Mouse (Mus musculus) myocyte (in vitro differentiated cells): ENCODE measurements around the gene Gm7694. TPM values are rescaled to one million over a fixed set of nuclear protein-coding genes. Genes with fewer than 3 reads are reported as not detected.

Experiments used
- H3K27me3 ChIP-seq: one replicate; pipeline ENCODE4 v1.6.1; 2011; ENCODE audit not compliant: control insufficient read depth, insufficient read depth, insufficient read length
- H3K36me3 ChIP-seq: one replicate; pipeline ENCODE4 v1.6.1; 2011; ENCODE audit not compliant: control insufficient read depth, insufficient read depth
- H3K4me2 ChIP-seq: one replicate; pipeline ENCODE4 v1.6.1; 2011; ENCODE audit warnings: low read depth, control low read depth
- H3K4me3 ChIP-seq: one replicate; pipeline ENCODE4 v1.5.1; 2011; ENCODE audit warnings: mild to moderate bottlenecking, control low read depth, moderate library complexity
- H3K79me2 ChIP-seq: one replicate; pipeline ENCODE4 v1.6.1; 2011; ENCODE audit not compliant: control insufficient read depth, insufficient read depth
- H3ac ChIP-seq: one replicate; pipeline ENCODE4 v1.6.1; 2011; ENCODE audit not compliant: control insufficient read depth, insufficient read length
- CEBPB ChIP-seq: IDR thresholded peaks from 2 replicates; pipeline ENCODE4 v1.6.1; 2011; ENCODE audit warnings: mild to moderate bottlenecking, moderate library complexity; ENCODE audit not compliant: poor library complexity, insufficient read depth, severe bottlenecking
- E2F4 ChIP-seq: IDR thresholded peaks from one replicate; pipeline ENCODE4 v1.6.1; 2011; ENCODE audit warnings: mild to moderate bottlenecking, control low read depth, moderate library complexity; ENCODE audit not compliant: insufficient read depth
- MAX ChIP-seq: IDR thresholded peaks from one replicate; pipeline ENCODE4 v1.6.1; 2011; ENCODE audit warnings: low read depth, mild to moderate bottlenecking, control low read depth
- MYOD1 ChIP-seq, 3 experiments: IDR thresholded peaks; one replicate each; pipeline ENCODE4 v1.6.1; 2011; ENCODE audit warnings: control low read depth in 2 of 3, low read depth in 2 of 3, mild to moderate bottlenecking in 2 of 3, moderate library complexity in 1 of 3; ENCODE audit not compliant: insufficient read length in 2 of 3, control insufficient read depth in 1 of 3
- MYOG ChIP-seq, 3 experiments: IDR thresholded peaks; one replicate each; pipeline ENCODE4 v1.6.1; 2011; ENCODE audit warnings: control low read depth in 2 of 3, low read depth in 2 of 3, mild to moderate bottlenecking in 2 of 3; ENCODE audit not compliant: insufficient read length in 2 of 3, control insufficient read depth in 1 of 3, insufficient read depth in 1 of 3
- POLR2A ChIP-seq: IDR thresholded peaks from one replicate; pipeline ENCODE4 v1.6.1; 2011; ENCODE audit warnings: low read depth, mild to moderate bottlenecking, control low read depth, moderate library complexity; ENCODE audit not compliant: insufficient read length
- POLR2AphosphoS2 ChIP-seq: IDR thresholded peaks from one replicate; pipeline ENCODE4 v1.6.1; 2011; ENCODE audit warnings: low read depth, control low read depth; ENCODE audit not compliant: insufficient read length
- REST ChIP-seq: IDR thresholded peaks from one replicate; pipeline ENCODE4 v1.6.1; 2011; ENCODE audit warnings: mild to moderate bottlenecking, control low read depth, moderate library complexity; ENCODE audit not compliant: insufficient read depth, insufficient read length
- SRF ChIP-seq: IDR thresholded peaks from one replicate; pipeline ENCODE4 v1.6.1; 2011; ENCODE audit warnings: low read depth; ENCODE audit not compliant: control insufficient read depth, insufficient read length
- TCF12 ChIP-seq: IDR thresholded peaks from one replicate; pipeline ENCODE4 v1.6.1; 2011; ENCODE audit warnings: mild to moderate bottlenecking, control low read depth; ENCODE audit not compliant: poor library complexity, insufficient read depth, severe bottlenecking
- TCF3 ChIP-seq: IDR thresholded peaks from one replicate; pipeline ENCODE4 v1.6.1; 2011; ENCODE audit warnings: low read depth, control low read depth; ENCODE audit not compliant: insufficient read length
- USF1 ChIP-seq: IDR thresholded peaks from one replicate; pipeline ENCODE4 v1.6.1; 2011; ENCODE audit warnings: low read depth, mild to moderate bottlenecking, control low read depth, moderate library complexity
- polyA plus RNA-seq: library from polyadenylated mRNA; unstranded; fragments of >200 nt; fragmentation: generic; extraction: Trizol; gene quantifications from one replicate; pipeline ENCODE4 v1.2.1, GENCODE M21; 2012; ENCODE audit warnings: missing spikeins

The Gm7694 gene
- polyA plus RNA-seq, 1 experiment: 0.01 TPM

- H3K36me3 ChIP-seq: no peaks in the 10 kb centered on the region
- TF ChIP-seq TCF12: no peak
- no peaks in the 10 kb centered on the region for H3K27me3 ChIP-seq
- H3K79me2 ChIP-seq: no peaks in the 10 kb centered on the region
- H3K4me3 ChIP-seq: no peak overlapping the region
- no peak overlapping the region for H3K4me2 ChIP-seq
- H3ac ChIP-seq: no peak overlapping the region
Observed at GRCm38 (mm10) chr1:170305002-170305401, 1.1 kb downstream of the Gm7694 start.

- H3ac ChIP-seq: no peak overlapping the region
- TF ChIP-seq REST (no peak), MAX (no peak), POLR2A (no peak), SRF (no peak), CEBPB (no peak), TCF12 (no peak), TCF3 (no peak), MYOG (IDR thresholded peaks at IDR 0.05; ENCODE audit: control insufficient read depth in 1 of 3, insufficient read depth in 1 of 3, insufficient read length in 2 of 3, low read depth in 2 of 3) (no peak)
- peaks cover 6% of the 10 kb centered on the region for H3K27me3 ChIP-seq
Observed at GRCm38 (mm10) chr1:170303103-170303502, 3.0 kb downstream of the Gm7694 start.

GRCm38 (mm10) chr1:170302456-170302855 is 3.7 kb downstream of the Gm7694 start:
- H3K27me3 ChIP-seq: peaks cover 6% of the 10 kb centered on the region

More at GRCm38 (mm10) chr1:170303103-170303502, 3.0 kb downstream of the Gm7694 start:
- no peaks in the 10 kb centered on the region for H3K36me3 ChIP-seq
- H3K4me3 ChIP-seq: no peak overlapping the region
- H3K79me2 ChIP-seq: no peaks in the 10 kb centered on the region
- H3K4me2 ChIP-seq: no peak overlapping the region

GRCm38 (mm10) chr1:170301686-170302085 is 4.4 kb downstream of the Gm7694 start:
- no peak overlapping the region for H3K4me2 ChIP-seq
- TF ChIP-seq MYOG (IDR thresholded peaks at IDR 0.05; ENCODE audit: control insufficient read depth in 1 of 3, insufficient read depth in 1 of 3, insufficient read length in 2 of 3, low read depth in 2 of 3): no peak
- no peak for TF ChIP-seq POLR2A
- no peak for TF ChIP-seq TCF3
- TF ChIP-seq TCF12: no peak
- TF ChIP-seq SRF: no peak
- TF ChIP-seq MAX: no peak
- no peak for TF ChIP-seq CEBPB
- no peaks in the 10 kb centered on the region for H3K79me2 ChIP-seq
- H3K4me3 ChIP-seq: no peak overlapping the region
- peaks cover 6% of the 10 kb centered on the region for H3K27me3 ChIP-seq
- H3ac ChIP-seq: no peak overlapping the region
- no peaks in the 10 kb centered on the region for H3K36me3 ChIP-seq

More at GRCm38 (mm10) chr1:170302456-170302855, 3.7 kb downstream of the Gm7694 start:
- Histone ChIP-seq H3K4me2 (no peak overlapping the region), H3ac (no peak overlapping the region), H3K4me3 (no peak overlapping the region), H3K79me2 (no peaks in the 10 kb centered on the region), H3K36me3 (no peaks in the 10 kb centered on the region)
- TF ChIP-seq TCF12 (no peak), E2F4 (no peak), TCF3 (no peak), POLR2A (no peak), MYOG (IDR thresholded peaks at IDR 0.05; ENCODE audit: control insufficient read depth in 1 of 3, insufficient read depth in 1 of 3, insufficient read length in 2 of 3, low read depth in 2 of 3) (no peak), SRF (no peak), CEBPB (no peak), USF1 (no peak)

GRCm38 (mm10) chr1:170299496-170299895 is 6.6 kb downstream of the Gm7694 start:
- peaks cover 6% of the 10 kb centered on the region for H3K27me3 ChIP-seq
- H3K79me2 ChIP-seq: no peaks in the 10 kb centered on the region
- H3K36me3 ChIP-seq: no peaks in the 10 kb centered on the region
- no peak overlapping the region for H3K4me3 ChIP-seq
- TF ChIP-seq USF1: no peak
- TF ChIP-seq MAX: no peak
- no peak for TF ChIP-seq MYOD1 (IDR thresholded peaks at IDR 0.05; ENCODE audit: control insufficient read depth in 1 of 3, insufficient read length in 2 of 3, low read depth in 2 of 3)
- TF ChIP-seq TCF12: no peak
- TF ChIP-seq SRF: no peak
- no peak for TF ChIP-seq POLR2AphosphoS2
- TF ChIP-seq CEBPB: no peak
- no peak for TF ChIP-seq E2F4
- TF ChIP-seq MYOG (IDR thresholded peaks at IDR 0.05; ENCODE audit: control insufficient read depth in 1 of 3, insufficient read depth in 1 of 3, insufficient read length in 2 of 3, low read depth in 2 of 3): no peak
- TF ChIP-seq TCF3: no peak
- no peak for TF ChIP-seq REST
- TF ChIP-seq POLR2A: no peak
- no peak overlapping the region for H3K4me2 ChIP-seq
- H3ac ChIP-seq: no peak overlapping the region
